Mouse (Mus musculus) hindbrain, embryonic 11.5 days (tissue): Measurements from ENCODE around the gene Timp2. TPM values are rescaled to one million over a fixed set of nuclear protein-coding genes. Genes with fewer than 3 reads are reported as not detected.

ENCODE experiments used
- ATAC-seq: fragments of 200-750 bp; cut with Nextera tagmentation; 2 replicates; pipeline ENCODE4 v1.8.0; 2017; ENCODE audit warnings: mild to moderate bottlenecking, moderate TSS enrichment, moderate library complexity; ENCODE audit not compliant: low FRiP score
- DNase-seq: peaks from one replicate; pipeline ENCODE4 v3.0.0-alpha.2; 2015; ENCODE audit warnings: low spot score
- H3K27ac ChIP-seq: fragments of 300-500 bp; sonication (generic); 2 replicates; pipeline ENCODE4 v1.5.1; 2014; ENCODE audit warnings: mild to moderate bottlenecking, low read depth, low read length
- H3K27me3 ChIP-seq: fragments of 300-500 bp; sonication (generic); 2 replicates; pipeline ENCODE4 v1.6.1; 2014; ENCODE audit warnings: mild to moderate bottlenecking, low read length, moderate library complexity, mixed read lengths; ENCODE audit not compliant: control insufficient read depth, insufficient read depth
- H3K36me3 ChIP-seq: fragments of 300-500 bp; sonication (generic); 2 replicates; pipeline ENCODE4 v1.6.1; 2014; ENCODE audit warnings: mild to moderate bottlenecking, low read length, moderate library complexity, mixed read lengths; ENCODE audit not compliant: control insufficient read depth, insufficient read depth
- H3K4me1 ChIP-seq: fragments of 300-500 bp; sonication (generic); replicated peaks from 2 replicates; pipeline ENCODE4 v1.6.1; 2014; ENCODE audit warnings: low read length, mixed read lengths; ENCODE audit not compliant: control insufficient read depth, insufficient read depth
- H3K4me2 ChIP-seq: fragments of 300-500 bp; sonication (generic); replicated peaks from 2 replicates; pipeline ENCODE4 v1.6.1; 2014; ENCODE audit warnings: mild to moderate bottlenecking, low read depth, low read length
- H3K4me3 ChIP-seq: fragments of 300-500 bp; sonication (generic); 2 replicates; pipeline ENCODE4 v1.5.1; 2014; ENCODE audit warnings: low read depth, low read length
- H3K9ac ChIP-seq: fragments of 300-500 bp; sonication (generic); 2 replicates; pipeline ENCODE4 v1.6.1; 2014; ENCODE audit warnings: low read depth, low read length
- H3K9me3 ChIP-seq: fragments of 300-500 bp; sonication (generic); 2 replicates; pipeline ENCODE4 v1.6.1; 2016; ENCODE audit warnings: low read length; ENCODE audit not compliant: control insufficient read depth
- WGBS: fragments of 180-500 bp; shearing (Covaris S2); extraction: QIAGEN DNeasy Blood & Tissue Kit; methylation state at CpG from one replicate; pipeline ENCODE4 v1.1.7; 2014; 5-methylcytosine and 5-hydroxymethylcytosine counted together
- polyA plus RNA-seq: library from polyadenylated mRNA; unstranded; fragments of >200 nt; fragmentation: Nextera tagmentation; extraction: Ambion mirVana; gene quantifications from 2 replicates; pipeline ENCODE4 v1.2.1, GENCODE M21; 2014

The Timp2 gene
- polyA plus RNA-seq, 1 experiment from 2014 or later: 39.5 TPM

- 66% methylated on average over 7 of the region's 7 CpGs for WGBS
- DNase-seq: no peak
- Histone ChIP-seq H3K36me3 (no peaks in the 10 kb centered on the region), H3K27me3 (no peaks in the 10 kb centered on the region; the same call in 1 of the 2 replicates), H3K9ac (no peak overlapping the region), H3K9me3 (no peaks in the 10 kb centered on the region), H3K4me2 (no peak overlapping the region), H3K4me3 (no peak overlapping the region), H3K4me1 (no peaks in the 10 kb centered on the region; the same call in 1 of the 2 replicates), H3K27ac (no peak overlapping the region)
- no peak for ATAC-seq
Measured at GRCm38 (mm10) chr11:118365171-118365570, 9.6 kb upstream of the Timp2 start.

- DNase-seq (no peak), ATAC-seq (no peak)
- Histone ChIP-seq H3K27ac (no peak overlapping the region), H3K4me2 (no peak overlapping the region), H3K4me1 (no peaks in the 10 kb centered on the region; the same call in 1 of the 2 replicates), H3K9me3 (no peaks in the 10 kb centered on the region), H3K9ac (no peak overlapping the region; the same call in 1 of the 2 replicates), H3K27me3 (no peaks in the 10 kb centered on the region; the same call in 1 of the 2 replicates), H3K4me3 (no peak overlapping the region), H3K36me3 (no peaks in the 10 kb centered on the region)
- 88% methylated on average over 4 of the region's 4 CpGs for WGBS
Measured at GRCm38 (mm10) chr11:118364021-118364420, 8.5 kb upstream of the Timp2 start.

GRCm38 (mm10) chr11:118362971-118363518 lies 7.5 kb upstream of the Timp2 start:
- no peak overlapping the region; the same call in 1 of the 2 replicates for H3K9ac ChIP-seq
- no peak for ATAC-seq
- 10% methylated on average over 8 of the region's 8 CpGs for WGBS
- no peaks in the 10 kb centered on the region for H3K9me3 ChIP-seq
- no peaks in the 10 kb centered on the region; the same call in 1 of the 2 replicates for H3K4me1 ChIP-seq
- H3K27me3 ChIP-seq: no peaks in the 10 kb centered on the region; the same call in 1 of the 2 replicates
- DNase-seq: peak; percentile 39
- no peak overlapping the region for H3K4me3 ChIP-seq
- H3K36me3 ChIP-seq: no peaks in the 10 kb centered on the region
- H3K27ac ChIP-seq: no peak overlapping the region
- H3K4me2 ChIP-seq: no peak overlapping the region

- ATAC-seq (no peak), DNase-seq (no peak)
- Histone ChIP-seq H3K9ac (no peak overlapping the region), H3K36me3 (no peaks in the 10 kb centered on the region), H3K4me3 (no peak overlapping the region), H3K9me3 (no peaks in the 10 kb centered on the region), H3K4me1 (no peaks in the 10 kb centered on the region; the same call in 1 of the 2 replicates), H3K4me2 (no peak overlapping the region), H3K27me3 (no peaks in the 10 kb centered on the region; the same call in 1 of the 2 replicates), H3K27ac (no peak overlapping the region)
- WGBS: 60% methylated on average over 1 of the region's 1 CpGs
Measured at GRCm38 (mm10) chr11:118362501-118362900, 7.0 kb upstream of the Timp2 start.

- Histone ChIP-seq H3K4me2 (no peak overlapping the region), H3K27ac (no peak overlapping the region), H3K27me3 (no peaks in the 10 kb centered on the region; the same call in 1 of the 2 replicates), H3K36me3 (no peaks in the 10 kb centered on the region), H3K9ac (no peak overlapping the region), H3K4me3 (no peak overlapping the region), H3K9me3 (no peaks in the 10 kb centered on the region), H3K4me1 (no peaks in the 10 kb centered on the region; the same call in 1 of the 2 replicates)
- DNase-seq (no peak), ATAC-seq (no peak)
- WGBS: 74% methylated on average over 10 of the region's 10 CpGs
Measured at GRCm38 (mm10) chr11:118360907-118361341, 5.4 kb upstream of the Timp2 start.

GRCm38 (mm10) chr11:118360491-118360890 lies 5.0 kb upstream of the Timp2 start:
- no peak overlapping the region for H3K4me3 ChIP-seq
- H3K4me1 ChIP-seq: no peaks in the 10 kb centered on the region; the same call in 1 of the 2 replicates
- H3K36me3 ChIP-seq: no peaks in the 10 kb centered on the region
- H3K4me2 ChIP-seq: no peak overlapping the region
- DNase-seq (no peak), ATAC-seq (no peak)
- H3K9me3 ChIP-seq: no peaks in the 10 kb centered on the region
- WGBS: 84% methylated on average over 7 of the region's 7 CpGs
- H3K9ac ChIP-seq: no peak overlapping the region
- no peaks in the 10 kb centered on the region; the same call in 1 of the 2 replicates for H3K27me3 ChIP-seq
- no peak overlapping the region for H3K27ac ChIP-seq

- Histone ChIP-seq H3K27me3 (no peaks in the 10 kb centered on the region), H3K9ac (peak overlapping the region; percentile 89), H3K9me3 (no peaks in the 10 kb centered on the region), H3K36me3 (no peaks in the 10 kb centered on the region), H3K27ac (peak overlapping the region; percentile 79), H3K4me3 (peak overlapping the region; percentile 79), H3K4me1 (peaks cover 6% of the 10 kb centered on the region; the same call in 1 of the 2 replicates), H3K4me2 (peak overlapping the region; percentile 89)
- ATAC-seq (peak; percentile 90), DNase-seq (peak; percentile 89)
- under 1% methylated on average over 36 of the region's 43 CpGs for WGBS
Measured at GRCm38 (mm10) chr11:118355205-118355604, 335 bp downstream of the Timp2 start.

- H3K9ac ChIP-seq: peak overlapping the region; percentile 89
- H3K36me3 ChIP-seq: no peaks in the 10 kb centered on the region
- H3K4me2 ChIP-seq: peak overlapping the region; percentile 89
- WGBS: 0% methylated on average over 32 of the region's 47 CpGs
- DNase-seq: no peak
- ATAC-seq: no peak; the same call in 1 of the 2 replicates
- H3K27me3 ChIP-seq: no peaks in the 10 kb centered on the region
- H3K27ac ChIP-seq: peak overlapping the region; percentile 79
- no peaks in the 10 kb centered on the region for H3K9me3 ChIP-seq
- H3K4me3 ChIP-seq: peak overlapping the region; percentile 79
- H3K4me1 ChIP-seq: peaks cover 6% of the 10 kb centered on the region; the same call in 1 of the 2 replicates
Measured at GRCm38 (mm10) chr11:118354636-118355191, 826 bp downstream of the Timp2 start.

- WGBS: 91% methylated on average over 5 of the region's 5 CpGs
- Histone ChIP-seq H3K9me3 (no peaks in the 10 kb centered on the region), H3K27ac (no peak overlapping the region), H3K4me3 (no peak overlapping the region), H3K27me3 (no peaks in the 10 kb centered on the region), H3K4me1 (peaks cover 6% of the 10 kb centered on the region; the same call in 1 of the 2 replicates), H3K4me2 (no peak overlapping the region), H3K36me3 (no peaks in the 10 kb centered on the region), H3K9ac (no peak overlapping the region)
- no peak for DNase-seq
- ATAC-seq: no peak
Measured at GRCm38 (mm10) chr11:118349494-118349893, 6.0 kb downstream of the Timp2 start.
